Mouse (Mus musculus) forebrain, embryonic 16.5 days (tissue): ENCODE measurements at regions not wholly inside any gene's neighbourhood (a gene's known extent, or its start where the extent isn't known, plus 50 kb on each side); places are given as distances from the start of the nearest gene placed in this dataset.

Experiments
- ATAC-seq: fragments of 200-750 bp; cut with Nextera tagmentation; 2 replicates; pipeline ENCODE4 v1.8.0; 2017; ENCODE audit warnings: mild to moderate bottlenecking, moderate library complexity
- H3K27ac ChIP-seq: fragments of 300-500 bp; sonication (generic); 2 replicates; pipeline ENCODE4 v1.5.1; 2014; ENCODE audit warnings: low read length, control low read depth
- H3K27me3 ChIP-seq: fragments of 300-500 bp; sonication (generic); replicated peaks from 2 replicates; pipeline ENCODE4 v1.6.1; 2014; ENCODE audit warnings: low read length; ENCODE audit not compliant: control insufficient read depth, insufficient read depth
- H3K36me3 ChIP-seq: fragments of 300-500 bp; sonication (generic); 2 replicates; pipeline ENCODE4 v1.6.1; 2014; ENCODE audit not compliant: control insufficient read depth, insufficient read depth
- H3K4me1 ChIP-seq: fragments of 300-500 bp; sonication (generic); replicated peaks from 2 replicates; pipeline ENCODE4 v1.6.1; 2014; ENCODE audit warnings: low read length; ENCODE audit not compliant: control insufficient read depth, insufficient read depth
- H3K4me2 ChIP-seq: fragments of 300-500 bp; sonication (generic); 2 replicates; pipeline ENCODE4 v1.6.1; 2014; ENCODE audit warnings: mild to moderate bottlenecking, low read length, control low read depth
- H3K4me3 ChIP-seq: fragments of 300-500 bp; sonication (generic); replicated peaks from 2 replicates; pipeline ENCODE4 v1.5.1; 2014; ENCODE audit warnings: mild to moderate bottlenecking, low read length, control low read depth
- H3K9ac ChIP-seq: fragments of 300-500 bp; sonication (generic); replicated peaks from 2 replicates; pipeline ENCODE4 v1.6.1; 2014; ENCODE audit warnings: low read depth, low read length, control low read depth
- H3K9me3 ChIP-seq: fragments of 300-500 bp; sonication (generic); 2 replicates; pipeline ENCODE4 v1.6.1; 2016; ENCODE audit warnings: low read length; ENCODE audit not compliant: control insufficient read depth
- WGBS: fragments of 180-500 bp; shearing (Covaris S2); extraction: QIAGEN DNeasy Blood & Tissue Kit; methylation state at CpG from one replicate; pipeline ENCODE4 v1.1.7; 2014; 5-methylcytosine and 5-hydroxymethylcytosine counted together

GRCm38 (mm10) chr4:56372711-56373110 lies 367.2 kb upstream of the Gm26657 start:
- no peaks in the 10 kb centered on the region for H3K9me3 ChIP-seq
- WGBS: 70% methylated on average over 7 of the region's 7 CpGs
- H3K4me3 ChIP-seq: no peak overlapping the region
- ATAC-seq: no peak
- no peak overlapping the region for H3K4me2 ChIP-seq
- no peaks in the 10 kb centered on the region for H3K4me1 ChIP-seq
- H3K27me3 ChIP-seq: no peaks in the 10 kb centered on the region
- no peak overlapping the region for H3K9ac ChIP-seq
- no peaks in the 10 kb centered on the region for H3K36me3 ChIP-seq
- H3K27ac ChIP-seq: no peak overlapping the region

DNA sequence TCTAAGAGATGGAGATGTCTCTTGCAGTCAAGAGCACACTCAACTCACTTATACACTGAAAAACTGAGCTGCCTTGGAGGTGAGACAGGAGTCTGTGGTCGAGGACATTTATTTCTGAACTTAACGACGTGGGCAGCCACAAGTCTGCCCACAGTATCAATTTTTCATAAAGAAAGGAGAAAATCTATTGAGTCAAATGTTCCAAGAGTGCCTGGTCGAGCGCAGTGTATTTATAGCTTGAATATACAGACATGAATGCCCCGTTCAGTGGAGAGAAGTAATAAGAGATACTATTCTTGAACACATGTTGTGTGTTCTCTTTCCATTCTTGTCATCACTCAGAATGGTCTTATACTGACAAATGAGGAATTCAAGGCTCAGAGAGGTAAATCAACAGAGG lies 375.3 kb upstream of the Gm26657 start:
- ATAC-seq: no peak

GRCm38 (mm10) chr4:56362121-56362520 lies 377.7 kb upstream of the Gm26657 start:
- Histone ChIP-seq H3K36me3 (no peaks in the 10 kb centered on the region), H3K4me3 (no peak overlapping the region), H3K4me2 (no peak overlapping the region), H3K4me1 (no peaks in the 10 kb centered on the region), H3K9ac (no peak overlapping the region), H3K9me3 (no peaks in the 10 kb centered on the region), H3K27ac (no peak overlapping the region), H3K27me3 (no peaks in the 10 kb centered on the region)
- no peak for ATAC-seq
- 53% methylated on average over 6 of the region's 6 CpGs for WGBS

More for the DNA sequence above, 375.3 kb upstream of the Gm26657 start:
- Histone ChIP-seq H3K4me3 (no peak overlapping the region), H3K4me2 (no peak overlapping the region), H3K36me3 (no peaks in the 10 kb centered on the region), H3K9ac (no peak overlapping the region), H3K27ac (no peak overlapping the region), H3K27me3 (no peaks in the 10 kb centered on the region), H3K9me3 (no peaks in the 10 kb centered on the region), H3K4me1 (no peaks in the 10 kb centered on the region)
- WGBS: 81% methylated on average over 6 of the region's 6 CpGs

DNA sequence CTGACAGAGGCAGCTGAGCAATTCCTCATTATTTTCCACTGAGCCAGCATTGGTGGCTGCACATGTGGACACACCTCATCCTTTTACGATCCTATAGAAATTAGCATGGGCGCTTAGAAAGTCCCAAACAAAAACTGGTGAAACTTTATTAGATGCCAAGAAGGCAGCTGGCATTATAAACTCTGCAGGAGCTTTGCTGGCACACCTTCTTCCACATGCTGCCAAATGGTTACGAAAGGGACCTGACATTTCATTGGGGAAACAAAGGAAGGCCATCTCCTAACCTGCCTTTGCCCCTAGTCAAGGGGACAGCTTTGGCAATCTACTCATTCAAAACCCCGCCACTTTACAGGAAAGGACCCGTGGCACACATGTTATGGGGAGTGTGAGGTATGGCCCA lies 390.7 kb upstream of the Gm26657 start:
- no peaks in the 10 kb centered on the region for H3K9me3 ChIP-seq
- peaks cover 4% of the 10 kb centered on the region; the same call in 1 of the 2 replicates for H3K4me1 ChIP-seq
- no peak overlapping the region for H3K27ac ChIP-seq
- H3K36me3 ChIP-seq: no peaks in the 10 kb centered on the region
- WGBS: 56% methylated on average over 5 of the region's 5 CpGs
- H3K4me3 ChIP-seq: no peak overlapping the region
- no peak overlapping the region for H3K9ac ChIP-seq
- H3K27me3 ChIP-seq: no peaks in the 10 kb centered on the region
- no peak for ATAC-seq
- H3K4me2 ChIP-seq: no peak overlapping the region

DNA sequence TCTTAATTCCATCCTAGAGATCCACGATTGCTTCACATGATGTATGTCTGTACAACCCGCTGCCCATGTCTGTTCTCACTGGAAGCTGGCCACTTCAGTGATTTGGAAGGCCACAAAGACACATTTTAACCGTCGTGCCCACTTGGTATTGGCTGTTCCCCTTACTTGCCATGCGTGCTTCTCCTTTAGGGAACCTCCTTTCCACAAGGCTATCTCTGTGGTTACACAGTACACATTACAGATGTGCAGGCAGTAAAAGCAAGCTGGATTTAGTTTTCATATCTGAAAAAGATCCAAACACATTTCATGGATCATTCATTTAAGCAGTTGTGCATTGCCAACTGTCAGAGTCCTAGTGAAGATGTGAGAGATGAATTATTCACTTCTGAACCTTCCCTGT lies 414.7 kb upstream of the Gm26657 start:
- 91% methylated on average over 5 of the region's 5 CpGs for WGBS
- no peaks in the 10 kb centered on the region for H3K27me3 ChIP-seq
- no peak overlapping the region for H3K27ac ChIP-seq
- H3K4me2 ChIP-seq: no peak overlapping the region
- no peaks in the 10 kb centered on the region for H3K36me3 ChIP-seq
- no peak overlapping the region for H3K9ac ChIP-seq
- H3K4me1 ChIP-seq: no peaks in the 10 kb centered on the region
- no peak for ATAC-seq
- no peaks in the 10 kb centered on the region for H3K9me3 ChIP-seq
- no peak overlapping the region for H3K4me3 ChIP-seq

GRCm38 (mm10) chr4:56319134-56319533 lies 420.7 kb upstream of the Gm26657 start:
- no peaks in the 10 kb centered on the region for H3K4me1 ChIP-seq
- H3K9me3 ChIP-seq: no peaks in the 10 kb centered on the region
- H3K27me3 ChIP-seq: no peaks in the 10 kb centered on the region
- 75% methylated on average over 4 of the region's 4 CpGs for WGBS
- no peak overlapping the region for H3K4me2 ChIP-seq
- H3K36me3 ChIP-seq: no peaks in the 10 kb centered on the region
- no peak for ATAC-seq
- H3K9ac ChIP-seq: no peak overlapping the region
- H3K4me3 ChIP-seq: no peak overlapping the region
- H3K27ac ChIP-seq: no peak overlapping the region

- no peak for ATAC-seq
- H3K4me1 ChIP-seq: no peaks in the 10 kb centered on the region
- H3K36me3 ChIP-seq: no peaks in the 10 kb centered on the region
- no peak overlapping the region for H3K4me2 ChIP-seq
- H3K4me3 ChIP-seq: no peak overlapping the region
- H3K9me3 ChIP-seq: no peaks in the 10 kb centered on the region
- no peaks in the 10 kb centered on the region for H3K27me3 ChIP-seq
- WGBS: 82% methylated on average over 6 of the region's 6 CpGs
- H3K9ac ChIP-seq: no peak overlapping the region
- H3K27ac ChIP-seq: no peak overlapping the region
These were observed 434.1 kb upstream of the Gm26657 start for GRCm38 (mm10) chr4:56305664-56306330.

- Histone ChIP-seq H3K4me1 (no peaks in the 10 kb centered on the region), H3K9me3 (no peaks in the 10 kb centered on the region), H3K27ac (no peak overlapping the region), H3K36me3 (no peaks in the 10 kb centered on the region), H3K9ac (no peak overlapping the region), H3K27me3 (no peaks in the 10 kb centered on the region), H3K4me3 (no peak overlapping the region), H3K4me2 (no peak overlapping the region)
- no peak for ATAC-seq
- 40% methylated on average over 2 of the region's 2 CpGs for WGBS
These were observed 435.6 kb upstream of the Gm26657 start for GRCm38 (mm10) chr4:56304275-56304674.

GRCm38 (mm10) chr4:56287980-56288379 lies 451.9 kb upstream of the Gm26657 start:
- Histone ChIP-seq H3K9ac (no peak overlapping the region), H3K4me1 (no peaks in the 10 kb centered on the region), H3K27me3 (no peaks in the 10 kb centered on the region), H3K36me3 (no peaks in the 10 kb centered on the region), H3K4me2 (no peak overlapping the region), H3K4me3 (no peak overlapping the region), H3K9me3 (no peaks in the 10 kb centered on the region), H3K27ac (no peak overlapping the region)
- 48% methylated on average over 2 of the region's 2 CpGs for WGBS
- ATAC-seq: no peak

- Histone ChIP-seq H3K4me1 (no peaks in the 10 kb centered on the region), H3K4me3 (no peak overlapping the region), H3K27ac (no peak overlapping the region; the same call in 1 of the 2 replicates), H3K4me2 (no peak overlapping the region), H3K9ac (no peak overlapping the region), H3K36me3 (no peaks in the 10 kb centered on the region), H3K9me3 (no peaks in the 10 kb centered on the region), H3K27me3 (no peaks in the 10 kb centered on the region)
- ATAC-seq: no peak
- 43% methylated on average over 2 of the region's 2 CpGs for WGBS
These were observed 455.4 kb upstream of the Gm26657 start for GRCm38 (mm10) chr4:56284490-56284889.
